Mouse (Mus musculus) small intestine, adult 2 months (tissue): ENCODE data around the gene Tmc6. TPM values are rescaled to one million over a fixed set of nuclear protein-coding genes. Genes with fewer than 3 reads are reported as not detected.

Experiments
- H3K27ac ChIP-seq: fragments of 200-500 bp; 2 replicates; pipeline ENCODE4 v1.5.1; 2012; ENCODE audit warnings: low read depth, low read length, control low read depth, inconsistent platforms; ENCODE audit not compliant: insufficient read depth
- H3K27me3 ChIP-seq: fragments of 200-500 bp; 2 replicates; pipeline ENCODE4 v1.6.1; 2012; ENCODE audit warnings: mild to moderate bottlenecking, moderate library complexity, low read length, inconsistent platforms; ENCODE audit not compliant: control insufficient read depth, insufficient read depth
- H3K36me3 ChIP-seq: fragments of 200-500 bp; 2 replicates; pipeline ENCODE4 v1.6.1; 2012; ENCODE audit warnings: mild to moderate bottlenecking, low read length, control low read depth, inconsistent platforms; ENCODE audit not compliant: control insufficient read depth, insufficient read depth
- H3K4me1 ChIP-seq: fragments of 200-500 bp; 2 replicates; pipeline ENCODE4 v1.6.1; 2012; ENCODE audit warnings: low read length, inconsistent platforms, mixed read lengths; ENCODE audit not compliant: control insufficient read depth, insufficient read depth, insufficient read length
- H3K4me3 ChIP-seq: fragments of 200-500 bp; 2 replicates; pipeline ENCODE4 v1.5.1; 2012; ENCODE audit warnings: low read depth, mild to moderate bottlenecking, control low read depth, inconsistent platforms, low read length, moderate library complexity
- CTCF ChIP-seq: fragments of 200-500 bp; IDR thresholded peaks from 2 replicates; pipeline ENCODE4 v1.5.1; 2012; ENCODE audit warnings: low read depth, mild to moderate bottlenecking, control low read depth, inconsistent platforms, low read length, moderate library complexity, mixed read lengths; ENCODE audit not compliant: insufficient replicate concordance, insufficient read length; ENCODE audit errors: extremely low read depth
- POLR2A ChIP-seq: fragments of 200-500 bp; IDR thresholded peaks from 2 replicates; pipeline ENCODE4 v1.6.1; 2012; ENCODE audit warnings: low read depth, mild to moderate bottlenecking, control low read depth, inconsistent platforms, low read length, moderate library complexity
- WGBS: fragments of 180-500 bp; shearing (Covaris S2); methylation state at CpG from one replicate; pipeline ENCODE4 v1.1.7; 2018; 5-methylcytosine and 5-hydroxymethylcytosine counted together
- polyA plus RNA-seq: library from polyadenylated mRNA; depleted of rRNA; stranded (reverse); fragments of >200 nt; gene quantifications from 2 replicates; pipeline ENCODE4 v1.2.3, GENCODE M21; 2012

Tmc6 gene
- polyA plus RNA-seq, 1 experiment, result 84.7 TPM

GRCm38 (mm10) chr11:117799174-117799573 lies 17.2 kb upstream of the Tmc6 start:
- TF ChIP-seq POLR2A (no peak), CTCF (no peak)
- Histone ChIP-seq H3K27me3 (no peaks in the 10 kb centered on the region), H3K4me1 (peaks cover 4% of the 10 kb centered on the region; the same call in 1 of the 2 replicates), H3K4me3 (no peak overlapping the region), H3K27ac (peak overlapping the region; percentile 29; the same call in 1 of the 2 replicates), H3K36me3 (no peaks in the 10 kb centered on the region)
- WGBS, result 73% methylated on average over 5 of the region's 5 CpGs

- Histone ChIP-seq H3K27me3 (no peaks in the 10 kb centered on the region), H3K36me3 (no peaks in the 10 kb centered on the region), H3K27ac (no peak overlapping the region), H3K4me1 (peaks cover 3% of the 10 kb centered on the region; the same call in 1 of the 2 replicates), H3K4me3 (no peak overlapping the region)
- TF ChIP-seq POLR2A, result no peak
- TF ChIP-seq CTCF, result no peak
- 56% methylated on average over 2 of the region's 2 CpGs for WGBS
Measured at GRCm38 (mm10) chr11:117798160-117798541, 16.2 kb upstream of the Tmc6 start.

GRCm38 (mm10) chr11:117797511-117798159 lies 15.6 kb upstream of the Tmc6 start, which contains the start of gene 6030468B19Rik:
TSS of gene 6030468B19Rik (plus strand) at chr11:117797660.
- Histone ChIP-seq H3K4me1 (peaks cover under 1% of the 10 kb centered on the region), H3K27me3 (no peaks in the 10 kb centered on the region), H3K4me3 (no peak within 1 kb of the TSS), H3K27ac (no peak within 1 kb of the TSS), H3K36me3 (no peaks in the 10 kb centered on the region)
- 76% methylated on average over 9 of the region's 9 CpGs for WGBS
- no peak for TF ChIP-seq POLR2A
- no peak for TF ChIP-seq CTCF

GRCm38 (mm10) chr11:117796954-117797353 lies 15.0 kb upstream of the Tmc6 start:
- Histone ChIP-seq H3K27me3 (no peaks in the 10 kb centered on the region), H3K36me3 (no peaks in the 10 kb centered on the region), H3K4me3 (no peak overlapping the region), H3K4me1 (peaks cover 5% of the 10 kb centered on the region), H3K27ac (no peak overlapping the region)
- TF ChIP-seq CTCF (no peak), POLR2A (no peak)
- WGBS, result 67% methylated on average over 5 of the region's 5 CpGs

GRCm38 (mm10) chr11:117794035-117794551 lies 12.1 kb upstream of the Tmc6 start:
- 69% methylated on average over 4 of the region's 4 CpGs for WGBS
- Histone ChIP-seq H3K36me3 (no peaks in the 10 kb centered on the region), H3K27ac (no peak overlapping the region), H3K27me3 (no peaks in the 10 kb centered on the region), H3K4me3 (no peak overlapping the region), H3K4me1 (peaks cover 13% of the 10 kb centered on the region)
- TF ChIP-seq POLR2A (no peak), CTCF (no peak)

- peak overlapping the region; percentile 96 for H3K27ac ChIP-seq
- peak overlapping the region; percentile 69 for H3K4me3 ChIP-seq
- no peaks in the 10 kb centered on the region for H3K36me3 ChIP-seq
- no peak for TF ChIP-seq CTCF
- peak; percentile 46; the same call in 1 of the 2 replicates for TF ChIP-seq POLR2A
- H3K4me1 ChIP-seq, result peaks cover 13% of the 10 kb centered on the region
- no peaks in the 10 kb centered on the region for H3K27me3 ChIP-seq
- 7% methylated on average over 22 of the region's 22 CpGs for WGBS
Measured at GRCm38 (mm10) chr11:117792281-117792888, 10.4 kb upstream of the Tmc6 start.

GRCm38 (mm10) chr11:117791441-117791761 lies 9.4 kb upstream of the Tmc6 start:
- TF ChIP-seq POLR2A, result no peak
- no peak for TF ChIP-seq CTCF
- Histone ChIP-seq H3K27me3 (no peaks in the 10 kb centered on the region), H3K4me3 (peak overlapping the region; percentile 69), H3K4me1 (peaks cover 13% of the 10 kb centered on the region), H3K27ac (peak overlapping the region; percentile 96), H3K36me3 (no peaks in the 10 kb centered on the region)
- 83% methylated on average over 9 of the region's 9 CpGs for WGBS
